Mouse (Mus musculus) urinary bladder, postnatal 25 days (tissue): ENCODE measurements around the gene Dclk2.

Experiments
- DNase-seq: peaks from one replicate; pipeline ENCODE4 v3.0.0; 2022; ENCODE audit warnings: low spot score

Gene Dclk2

GRCm38 (mm10) chr3:86920343-86921083 is at the start of gene Dclk2:
Dclk2 (minus strand) TSS chr3:86920852.
- DNase-seq = peak; percentile 42

- no peak for DNase-seq
Measured at GRCm38 (mm10) chr3:86962665-86963435, 42.2 kb upstream of the Dclk2 start.

DNA sequence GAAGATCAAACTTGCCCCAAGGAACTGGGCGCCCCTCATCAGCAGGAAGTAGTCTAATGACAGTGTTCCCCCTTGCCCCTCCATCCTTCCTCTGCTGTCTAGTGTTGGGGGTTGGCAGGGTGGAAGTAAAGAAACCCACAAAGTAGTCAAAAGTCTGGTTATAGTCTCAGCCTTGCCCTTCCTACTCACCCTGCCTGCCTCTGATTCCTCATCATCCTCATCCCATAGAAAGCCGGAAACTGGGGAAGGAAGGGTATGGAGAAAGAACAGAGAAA is 40.7 kb upstream of the Dclk2 start:
- DNase-seq = no peak

DNA sequence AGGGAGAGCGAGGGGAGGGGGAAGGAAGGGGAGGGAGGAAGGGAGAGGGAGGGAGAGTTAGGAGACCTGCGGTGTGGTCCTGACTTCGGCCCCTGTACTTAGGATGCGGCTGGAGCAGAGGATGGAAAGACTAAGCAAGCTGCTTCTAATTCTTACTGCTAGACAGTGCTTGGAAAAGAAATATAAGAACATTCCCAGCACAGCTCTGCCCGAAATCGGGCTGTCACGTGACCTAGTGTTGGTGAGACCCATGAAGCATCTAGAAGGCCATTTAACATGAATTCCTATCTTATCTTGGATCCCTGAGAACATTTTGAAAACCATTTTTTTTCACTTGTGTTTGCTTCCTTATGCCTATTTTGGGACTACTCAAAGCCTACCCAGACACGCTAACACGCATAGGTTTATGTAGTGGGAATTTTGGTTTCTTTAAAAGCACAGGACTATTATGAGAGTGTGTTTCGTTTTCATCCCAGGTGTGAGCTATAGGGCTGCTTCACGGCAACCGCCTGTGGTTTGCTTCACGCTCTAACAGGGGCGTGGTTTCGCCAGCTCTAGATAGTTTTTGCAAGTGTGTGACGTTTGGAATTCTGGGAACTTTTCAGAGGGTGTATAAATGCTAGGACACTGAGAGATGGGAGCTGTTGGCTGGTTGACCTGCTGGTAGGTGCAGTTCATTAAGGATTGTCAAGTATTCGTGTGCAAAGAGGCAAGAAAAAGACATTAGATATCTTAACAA is 40.2 kb upstream of the Dclk2 start:
- no peak for DNase-seq

DNA sequence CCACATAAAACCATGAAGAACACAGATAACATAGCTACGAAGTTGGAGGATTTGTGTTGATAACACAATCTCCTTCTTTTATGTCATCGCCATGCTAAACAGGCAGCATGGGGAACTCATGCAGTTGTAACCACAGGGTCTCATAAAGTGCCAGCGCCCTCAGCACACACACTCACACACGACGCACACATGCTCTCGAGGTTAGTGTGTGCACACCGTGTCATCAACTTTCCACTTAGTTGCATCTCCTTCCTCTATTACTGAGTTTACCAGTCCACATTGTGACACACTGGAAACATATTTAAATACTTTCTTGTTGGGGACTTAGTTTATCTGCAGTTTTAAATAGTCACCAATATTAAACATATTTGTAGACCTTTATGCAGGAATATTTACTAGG is 38.4 kb upstream of the Dclk2 start:
- DNase-seq = no peak

DNA sequence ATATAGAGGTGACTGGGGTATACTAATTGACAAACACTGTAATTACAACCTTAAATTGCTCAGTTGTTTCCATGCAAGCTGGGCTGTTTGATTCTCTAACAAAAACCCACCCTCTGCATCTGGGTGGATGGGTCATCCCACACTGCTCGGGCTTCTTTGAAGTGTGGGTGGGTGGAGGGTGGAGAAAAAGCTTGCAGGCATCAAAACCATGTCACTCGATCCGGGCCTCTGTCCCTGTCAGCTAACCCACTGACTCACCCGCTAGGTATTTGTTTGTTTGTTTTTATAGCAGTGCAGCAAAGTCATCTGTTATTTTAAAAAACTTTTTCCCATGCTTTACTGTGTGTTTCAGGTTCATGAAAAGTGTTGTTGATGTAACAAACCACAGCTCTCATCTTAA is 34.7 kb upstream of the Dclk2 start:
- DNase-seq = no peak

DNA sequence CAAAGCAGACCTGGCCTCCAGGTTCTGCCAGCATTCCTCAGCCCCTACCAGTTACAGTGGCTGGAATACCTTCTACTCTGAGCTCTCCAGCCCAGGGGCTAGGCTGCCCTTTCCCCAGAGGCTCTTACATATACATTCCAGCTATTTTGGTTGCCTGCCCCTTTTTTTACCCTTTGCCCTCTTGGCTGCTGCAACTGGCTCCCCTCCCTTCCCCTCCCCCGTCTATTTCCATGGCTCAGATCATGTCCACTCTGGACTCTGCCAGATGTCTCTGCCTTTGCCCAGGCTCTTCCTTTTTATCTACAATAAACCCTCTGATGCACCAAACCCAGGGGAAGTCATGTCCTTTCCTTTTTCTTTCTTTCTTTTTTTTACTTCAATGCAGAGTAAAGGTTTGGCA is 33.9 kb upstream of the Dclk2 start:
- DNase-seq = no peak

GRCm38 (mm10) chr3:86953819-86954218 is 33.2 kb upstream of the Dclk2 start:
- DNase-seq = no peak

GRCm38 (mm10) chr3:86950652-86951051 is 30.0 kb upstream of the Dclk2 start:
- DNase-seq = no peak

GRCm38 (mm10) chr3:86936254-86936836 is 15.7 kb upstream of the Dclk2 start:
- DNase-seq = no peak

DNA sequence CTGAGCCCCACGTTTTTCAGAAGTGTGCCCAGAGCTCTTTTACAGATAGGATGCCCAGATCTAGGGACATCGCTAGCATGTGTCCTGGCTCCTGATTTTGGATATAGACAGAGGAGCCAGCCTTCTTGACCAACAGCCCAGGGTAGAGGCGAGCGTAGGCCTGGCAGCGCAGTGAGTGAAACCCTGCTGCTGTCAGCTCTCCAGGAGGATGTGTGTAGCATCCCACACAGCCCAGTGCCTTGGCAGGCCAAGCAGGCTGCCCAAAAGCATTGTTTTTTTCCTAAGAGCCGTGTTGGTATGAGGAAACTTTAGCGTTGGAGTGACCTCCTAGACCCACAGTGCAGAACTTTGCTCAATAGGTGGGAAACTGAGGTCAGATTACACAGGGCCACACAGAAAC is 12.8 kb upstream of the Dclk2 start:
- no peak for DNase-seq

- DNase-seq = no peak
Measured at GRCm38 (mm10) chr3:86923686-86924085, 3.0 kb upstream of the Dclk2 start.

- no peak for DNase-seq
Measured at GRCm38 (mm10) chr3:86921181-86921975, 726 bp upstream of the Dclk2 start.

DNA sequence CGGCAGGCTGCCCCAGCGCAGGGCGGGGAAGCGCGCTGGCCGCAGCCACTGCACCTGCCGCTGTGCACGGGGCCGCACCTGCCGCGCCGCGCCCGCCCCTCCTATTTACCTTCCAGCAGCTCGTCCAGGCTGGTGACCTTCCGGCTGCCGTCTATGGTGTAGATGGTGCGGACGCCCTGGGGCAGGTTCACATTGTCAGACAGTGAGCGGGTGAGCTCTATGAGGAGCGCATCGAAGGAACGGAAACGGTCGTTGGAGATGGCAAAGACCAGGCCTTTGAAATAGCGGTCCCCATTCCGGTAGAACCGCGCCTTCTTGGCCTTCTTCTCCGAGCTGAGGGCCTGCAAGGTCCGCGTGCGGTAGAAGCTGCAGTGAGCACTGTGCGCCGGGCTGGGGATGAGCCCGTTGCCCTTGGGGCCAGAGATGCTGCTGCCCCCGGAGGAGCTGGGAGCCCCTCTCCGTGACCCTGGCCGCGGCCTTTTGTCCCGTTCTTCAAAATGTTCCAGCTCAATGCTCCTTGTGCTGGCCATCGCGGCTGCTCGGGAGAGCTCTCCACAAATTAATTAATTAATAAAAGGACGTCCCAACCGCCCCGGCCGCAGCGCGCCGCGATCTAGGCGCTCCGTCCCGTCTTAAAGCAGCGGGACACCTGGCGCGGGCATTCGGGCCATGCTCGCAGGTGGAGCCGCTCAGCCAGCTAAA is 860 bp downstream of the Dclk2 start:
- peak; percentile 6 for DNase-seq

GRCm38 (mm10) chr3:86917048-86917447 is 3.6 kb downstream of the Dclk2 start:
- DNase-seq = no peak

GRCm38 (mm10) chr3:86916626-86917025 is 4.0 kb downstream of the Dclk2 start:
- DNase-seq = no peak

DNA sequence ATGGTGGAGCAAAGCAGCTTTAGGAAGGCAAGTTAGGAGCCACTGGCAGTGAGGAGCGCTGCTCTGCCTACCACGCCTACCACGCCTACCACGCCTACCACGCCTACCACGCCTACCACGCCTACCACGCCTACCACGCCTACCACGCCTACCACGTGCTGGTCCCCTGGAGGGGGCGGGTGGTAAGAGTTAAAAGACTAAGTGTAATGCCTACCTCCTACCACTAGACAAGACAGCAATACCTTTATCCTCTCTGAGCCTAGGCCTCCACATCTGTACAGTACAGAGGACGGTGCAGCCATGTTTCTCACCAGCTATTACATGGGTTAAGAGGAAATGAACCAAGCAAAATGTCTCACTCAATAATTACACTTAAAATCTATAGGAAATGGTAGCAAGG is 5.4 kb downstream of the Dclk2 start:
- no peak for DNase-seq

GRCm38 (mm10) chr3:86914316-86914715 is 6.3 kb downstream of the Dclk2 start:
- no peak for DNase-seq

- no peak for DNase-seq
Measured at GRCm38 (mm10) chr3:86898366-86898765, 22.3 kb downstream of the Dclk2 start.

- no peak for DNase-seq
Measured at GRCm38 (mm10) chr3:86897551-86897950, 23.1 kb downstream of the Dclk2 start.

- DNase-seq = no peak
Measured at GRCm38 (mm10) chr3:86897066-86897465, 23.6 kb downstream of the Dclk2 start.
